Mouse (Mus musculus): Measurements from ENCODE around the gene Krtap22-2. TPM values are rescaled to one million over a fixed set of nuclear protein-coding genes. Genes with fewer than 3 reads are reported as not detected.

Krtap22-2 gene
- not detected in 2 replicates for polyA plus RNA-seq (2012; rRNA removed)

GRCm38 (mm10) chr16:89010659-89011058 is at the start of gene Krtap22-2:
Gene Krtap22-2, minus strand, starts transcription at chr16:89010759.

GRCm38 (mm10) chr16:89047783-89048182 is 37.2 kb upstream of the Krtap22-2 start, which contains the start of gene Krtap6-5:
Gene Krtap6-5, minus strand, starts transcription at chr16:89047883.

DNA sequence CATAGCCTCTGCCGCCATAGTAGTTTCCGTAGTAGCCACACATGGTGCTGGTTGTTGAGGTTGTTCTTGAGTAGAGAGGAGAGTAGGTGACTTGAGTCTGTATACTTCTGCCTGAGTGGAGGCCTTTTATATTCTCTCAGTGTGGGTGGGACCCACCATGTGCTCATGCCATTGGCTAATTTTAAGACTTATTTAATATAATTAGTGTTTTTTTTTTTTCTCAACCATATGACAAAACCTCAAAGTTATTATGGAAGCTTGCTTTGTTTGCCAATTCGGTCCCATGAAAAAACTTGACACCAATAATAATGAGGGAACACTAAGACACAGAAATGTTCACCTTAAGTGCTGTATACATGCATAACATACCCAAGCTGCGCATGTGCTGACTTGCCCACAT is 30.8 kb upstream of the Krtap22-2 start, which contains the start of gene Gm10228:
Gene Gm10228 (minus strand): TSS at position 101 of the 400 bp plus-strand sequence.

DNA sequence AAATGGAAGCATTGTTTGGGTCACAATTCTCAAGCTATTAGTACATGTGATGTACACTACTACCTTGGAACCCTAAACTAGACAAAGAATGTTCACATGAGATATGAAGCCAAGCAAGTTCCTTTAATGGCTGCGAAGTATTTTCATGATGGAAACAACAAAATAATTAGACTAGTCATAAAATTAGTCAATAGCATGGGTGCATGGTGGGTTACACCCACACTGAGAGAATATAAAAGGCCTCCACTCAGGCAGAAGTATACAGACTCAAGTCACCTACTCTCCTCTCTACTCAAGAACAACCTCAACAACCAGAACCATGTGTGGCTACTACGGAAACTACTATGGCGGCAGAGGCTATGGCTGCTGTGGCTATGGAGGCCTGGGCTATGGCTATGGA is 20.8 kb upstream of the Krtap22-2 start, which contains the start of gene Krtap6-1:
Gene Krtap6-1 (plus strand): TSS at position 301 of the 400 bp plus-strand sequence.

DNA sequence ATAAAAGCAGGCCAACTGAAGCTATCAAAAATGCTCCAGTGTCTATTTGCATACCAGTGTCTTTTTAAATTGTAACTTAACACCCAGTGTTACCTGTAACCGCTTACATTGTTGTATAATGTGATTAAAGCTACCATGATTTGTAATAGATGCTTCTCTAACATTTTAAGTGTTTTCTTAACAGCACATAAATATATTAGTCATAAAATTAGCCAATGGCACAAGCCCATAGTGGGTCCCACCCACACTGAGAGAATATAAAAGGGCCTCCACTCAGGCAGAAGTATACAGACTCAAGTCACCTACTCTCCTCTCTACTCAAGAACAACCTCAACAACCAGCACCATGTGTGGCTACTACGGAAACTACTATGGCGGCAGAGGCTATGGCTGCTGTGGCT is 4.4 kb upstream of the Krtap22-2 start, which contains the start of gene Gm10229:
Gene Gm10229 (plus strand): TSS at position 301 of the 400 bp plus-strand sequence.

GRCm38 (mm10) chr16:88962773-88963172 is 47.8 kb downstream of the Krtap22-2 start, which contains the start of gene Krtap16-3:
Gene Krtap16-3, minus strand, starts transcription at chr16:88962873.

Other genes starting within 250 kb of the Krtap22-2 start
- gene 2310057N15Rik, start 236.6 kb downstream of the Krtap22-2 start, polyA plus RNA-seq (2012; rRNA removed) = not detected in 2 replicates
- not detected in 2 replicates for gene Gm5965, start 232.9 kb downstream of the Krtap22-2 start, polyA plus RNA-seq (2012; rRNA removed)
- not detected in 2 replicates for gene Gm20741, start 198.5 kb downstream of the Krtap22-2 start, polyA plus RNA-seq (2012; rRNA removed)
- not detected in 2 replicates for gene Krtap15, start 190.5 kb downstream of the Krtap22-2 start, polyA plus RNA-seq (2012; rRNA removed)
- not detected in 2 replicates for gene Krtap14, start 184.6 kb downstream of the Krtap22-2 start, polyA plus RNA-seq (2012; rRNA removed)
- not detected in 2 replicates for gene Krtap19-1, start 141.3 kb downstream of the Krtap22-2 start, polyA plus RNA-seq (2012; rRNA removed)
- not detected in 2 replicates for gene Krtap19-2, start 136.5 kb downstream of the Krtap22-2 start, polyA plus RNA-seq (2012; rRNA removed)
- gene Krtap19-3, start 132.7 kb downstream of the Krtap22-2 start, polyA plus RNA-seq (2012; rRNA removed) = not detected in 2 replicates
- not detected in 2 replicates for gene Krtap19-4, start 125.7 kb downstream of the Krtap22-2 start, polyA plus RNA-seq (2012; rRNA removed)
- gene Krtap19-5, start 114.3 kb downstream of the Krtap22-2 start, polyA plus RNA-seq (2012; rRNA removed) = not detected in 2 replicates
- gene Krtap19-9b, start 78.5 kb downstream of the Krtap22-2 start, polyA plus RNA-seq (2012; rRNA removed) = not detected in 2 replicates
- gene Krtap16-3, start 47.9 kb downstream of the Krtap22-2 start, polyA plus RNA-seq (2012; rRNA removed) = not detected in 2 replicates
- gene Gm10229, start 4.5 kb upstream of the Krtap22-2 start, polyA plus RNA-seq (2012; rRNA removed) = not detected in 2 replicates
- not detected in 2 replicates for gene Krtap6-1, start 20.9 kb upstream of the Krtap22-2 start, polyA plus RNA-seq (2012; rRNA removed)
- not detected in 2 replicates for gene Gm10228, start 30.7 kb upstream of the Krtap22-2 start, polyA plus RNA-seq (2012; rRNA removed)
- not detected in 2 replicates for gene Krtap6-5, start 37.1 kb upstream of the Krtap22-2 start, polyA plus RNA-seq (2012; rRNA removed)
- gene 1110025L11Rik, start 53.2 kb upstream of the Krtap22-2 start, polyA plus RNA-seq (2012; rRNA removed) = not detected in 2 replicates
- gene Krtap6-3, start 73.3 kb upstream of the Krtap22-2 start, polyA plus RNA-seq (2012; rRNA removed) = not detected in 2 replicates
- not detected in 2 replicates for gene Gm6358, start 130.1 kb upstream of the Krtap22-2 start, polyA plus RNA-seq (2012; rRNA removed)
- gene Gm10061, start 140.3 kb upstream of the Krtap22-2 start, polyA plus RNA-seq (2012; rRNA removed) = not detected in 2 replicates
- not detected in 2 replicates for gene Gm9789, start 147.2 kb upstream of the Krtap22-2 start, polyA plus RNA-seq (2012; rRNA removed)
- gene Gm7735, start 158.7 kb upstream of the Krtap22-2 start, polyA plus RNA-seq (2012; rRNA removed) = not detected in 2 replicates
- gene 1110057P08Rik, start 164.0 kb upstream of the Krtap22-2 start, polyA plus RNA-seq (2012; rRNA removed) = not detected in 2 replicates
- gene Krtap20-2, start 195.1 kb upstream of the Krtap22-2 start, polyA plus RNA-seq (2012; rRNA removed) = not detected in 2 replicates

All from ovary, adult 2 months (tissue).